Mouse (Mus musculus) olfactory bulb, adult 2 months (tissue): ENCODE measurements around the gene Nubpl.

Experiments used
- CTCF ChIP-seq: fragments of 200-500 bp; IDR thresholded peaks from 2 replicates; pipeline ENCODE4 v1.5.1; 2012; ENCODE audit warnings: low read depth, mild to moderate bottlenecking, low read length, moderate library complexity; ENCODE audit not compliant: insufficient read depth
- POLR2A ChIP-seq: fragments of 200-500 bp; IDR thresholded peaks from 2 replicates; pipeline ENCODE4 v1.6.1; 2012; ENCODE audit warnings: mild to moderate bottlenecking, low read depth, low read length, moderate library complexity; ENCODE audit not compliant: insufficient read depth

- no peak for TF ChIP-seq POLR2A
- no peak for TF ChIP-seq CTCF
These were observed 100.9 kb downstream of the Nubpl start for GRCm38 (mm10) chr12:52198471-52198870.
